Mouse (Mus musculus) skeletal muscle tissue, adult 2 months (tissue): ENCODE results near the gene Rbm10.

Source experiments
- DNase-seq: peaks from one replicate; pipeline ENCODE4 v3.0.0-alpha.2; 2012; ENCODE audit warnings: low read depth, low spot score

The Rbm10 gene

GRCm38 (mm10) chrX:20617176-20617902, at the start of gene Rbm10, which contains the start of gene Ndufb11:
TSS of gene Rbm10 (plus strand) at chrX:20617503.
TSS of gene Ndufb11 (minus strand) at chrX:20617619.
- DNase-seq, result peak; percentile 72

- DNase-seq, result peak; percentile 1
Observed at GRCm38 (mm10) chrX:20571024-20571423, 46.3 kb upstream of the Rbm10 start.

GRCm38 (mm10) chrX:20572683-20573082, 44.6 kb upstream of the Rbm10 start:
- DNase-seq, result no peak

- DNase-seq, result no peak
Observed at GRCm38 (mm10) chrX:20573927-20574326, 43.4 kb upstream of the Rbm10 start.

- DNase-seq, result no peak
Observed at GRCm38 (mm10) chrX:20587968-20588367, 29.3 kb upstream of the Rbm10 start.

GRCm38 (mm10) chrX:20608500-20608899, 8.8 kb upstream of the Rbm10 start:
- DNase-seq, result no peak

- no peak for DNase-seq
Observed at GRCm38 (mm10) chrX:20616861-20617175, 485 bp upstream of the Rbm10 start.

GRCm38 (mm10) chrX:20617903-20618399, 648 bp downstream of the Rbm10 start:
- peak; percentile 10 for DNase-seq

- DNase-seq, result no peak
Observed at GRCm38 (mm10) chrX:20638141-20638540, 20.8 kb downstream of the Rbm10 start.

- DNase-seq, result no peak
Observed at GRCm38 (mm10) chrX:20644780-20645179, 27.5 kb downstream of the Rbm10 start.

GRCm38 (mm10) chrX:20657593-20657992, 40.3 kb downstream of the Rbm10 start:
- no peak for DNase-seq

GRCm38 (mm10) chrX:20658026-20658652, 40.8 kb downstream of the Rbm10 start, which contains the start of gene Uba1:
TSS of gene Uba1 (plus strand) at chrX:20658326.
- DNase-seq, result peak; percentile 36

GRCm38 (mm10) chrX:20658891-20659406, 41.6 kb downstream of the Rbm10 start:
- no peak for DNase-seq

- no peak for DNase-seq
Observed at GRCm38 (mm10) chrX:20662317-20662715, 45.0 kb downstream of the Rbm10 start.

- peak; percentile 78 for DNase-seq
Observed at GRCm38 (mm10) chrX:20662716-20663443, 45.6 kb downstream of the Rbm10 start.

GRCm38 (mm10) chrX:20663444-20663790, 46.1 kb downstream of the Rbm10 start:
- no peak for DNase-seq

- peak; percentile 91 for DNase-seq
Observed at GRCm38 (mm10) chrX:20687519-20688067, 70.3 kb downstream of the Rbm10 start, which contains the start of gene Cdk16. TSS of gene Cdk16 (plus strand) at chrX:20687954.

GRCm38 (mm10) chrX:20688068-20688547, 70.8 kb downstream of the Rbm10 start:
- peak; percentile 84 for DNase-seq

- peak; percentile 43 for DNase-seq
Observed at GRCm38 (mm10) chrX:20688615-20689014, 71.3 kb downstream of the Rbm10 start.

GRCm38 (mm10) chrX:20691566-20691965, 74.3 kb downstream of the Rbm10 start:
- no peak for DNase-seq

- DNase-seq, result no peak
Observed at GRCm38 (mm10) chrX:20692616-20693015, 75.3 kb downstream of the Rbm10 start.

GRCm38 (mm10) chrX:20695842-20696241, 78.5 kb downstream of the Rbm10 start:
- DNase-seq, result no peak
